Mouse (Mus musculus) right cerebral cortex, postnatal 4 days (tissue): ENCODE results near the gene Rnf185.

Experiments used
- DNase-seq: peaks from one replicate; pipeline ENCODE4 v3.0.0-alpha.2; 2022

The Rnf185 gene

DNA sequence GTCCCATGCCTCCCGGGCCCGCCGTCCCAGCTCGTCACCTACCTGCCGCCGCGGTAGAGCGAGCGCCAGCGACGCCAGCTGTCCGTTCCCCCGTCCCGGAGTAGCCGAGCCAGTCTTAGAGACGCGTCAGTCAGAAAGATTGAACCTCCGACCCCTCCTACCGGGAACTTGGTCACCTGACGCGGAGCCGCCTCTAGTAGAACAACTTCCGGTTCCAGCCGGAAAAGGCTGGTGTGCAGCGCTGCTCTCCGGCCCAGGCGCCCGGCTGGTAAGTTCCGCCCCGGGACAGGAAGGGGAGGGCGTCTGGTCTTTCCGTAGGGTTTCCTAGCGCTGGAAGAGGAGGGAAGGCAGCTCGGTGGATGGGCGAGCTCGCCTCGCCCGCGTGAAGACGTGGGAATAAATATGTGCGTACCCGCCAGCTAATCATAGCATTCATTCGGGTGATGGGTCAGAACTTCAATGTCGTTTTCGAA lies at the start of gene Rnf185:
Rnf185 (minus strand) TSS at position 197 of the 473 bp plus-strand sequence.
- DNase-seq, result peak; percentile 87

DNA sequence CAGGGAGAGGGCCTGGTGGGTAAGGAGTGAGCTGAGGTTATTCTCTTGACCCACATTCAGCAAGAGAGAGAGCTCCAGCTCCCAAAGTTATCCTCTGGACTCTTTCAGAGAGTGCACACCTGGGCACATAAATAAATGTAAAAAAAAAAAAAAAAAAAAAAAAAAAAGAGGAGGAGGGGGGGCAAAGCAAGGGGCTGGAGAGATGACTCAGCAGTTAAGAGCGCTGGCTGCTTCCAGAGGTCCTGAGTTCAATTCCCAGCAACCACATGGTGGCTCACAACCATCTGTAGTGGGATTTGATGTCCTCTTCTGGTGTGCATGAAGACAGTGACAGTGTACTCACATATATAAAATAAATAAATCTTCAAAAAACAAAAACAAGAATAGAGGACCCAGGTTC lies 45.1 kb upstream of the Rnf185 start:
- no peak for DNase-seq

DNA sequence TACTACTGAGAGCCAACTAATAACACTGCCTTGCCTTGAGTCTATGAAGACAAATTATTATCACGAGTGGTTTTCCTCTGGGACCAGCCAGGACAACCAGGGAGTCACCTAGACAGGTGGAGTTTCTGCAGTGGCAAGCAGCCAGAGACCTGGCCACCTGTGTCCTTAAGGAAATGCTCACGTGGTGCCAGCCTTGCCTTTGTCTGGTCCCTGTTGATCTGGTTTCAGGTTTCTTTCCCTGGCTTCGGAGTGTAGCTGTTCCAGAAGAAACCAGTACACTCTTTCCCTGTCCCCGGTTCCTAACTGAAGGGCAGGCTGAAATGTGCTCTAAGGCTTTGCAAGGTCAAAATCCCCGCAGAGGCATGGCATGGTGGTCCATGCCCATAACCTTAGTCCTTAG lies 44.6 kb upstream of the Rnf185 start:
- no peak for DNase-seq

DNA sequence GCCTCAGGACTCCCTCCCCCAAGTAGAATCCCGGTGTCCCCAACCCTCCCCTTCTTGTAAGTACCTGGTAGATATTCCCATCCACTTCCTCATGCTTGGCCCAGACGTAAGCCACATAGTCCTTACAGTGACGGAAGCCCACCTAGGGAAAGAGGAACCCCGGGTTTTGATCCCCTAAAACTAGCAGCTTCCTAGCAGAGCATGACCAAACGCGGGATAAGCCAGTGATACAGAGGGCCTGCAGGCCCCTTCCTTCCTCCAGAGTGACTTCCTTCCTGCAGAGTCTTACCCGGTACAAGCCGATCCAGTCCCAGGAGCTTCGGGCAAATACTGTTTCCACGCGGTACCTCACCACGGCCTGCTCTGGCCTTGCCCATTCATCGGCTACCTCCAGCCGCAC lies 43.3 kb upstream of the Rnf185 start:
- no peak for DNase-seq

DNA sequence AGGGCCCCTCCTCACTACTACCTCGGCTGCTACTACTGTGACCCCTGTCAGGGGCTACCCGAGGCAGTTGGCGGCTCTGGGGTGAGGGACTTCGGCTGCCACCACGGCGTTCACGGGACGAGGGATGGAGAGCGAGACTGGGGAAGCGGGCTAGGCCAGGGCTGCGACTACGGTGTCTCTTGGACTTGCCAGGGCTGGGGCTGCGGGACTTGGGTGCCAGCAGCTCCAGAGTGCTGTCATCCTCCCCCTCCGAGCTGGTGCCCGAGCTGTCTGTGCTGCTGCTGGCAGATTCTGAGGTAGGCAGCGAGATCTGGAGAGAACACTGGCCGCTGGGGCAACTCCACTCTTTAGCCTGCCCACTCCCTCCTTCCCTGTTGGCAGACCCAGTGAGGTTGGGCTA lies 42.7 kb upstream of the Rnf185 start:
- no peak for DNase-seq

DNA sequence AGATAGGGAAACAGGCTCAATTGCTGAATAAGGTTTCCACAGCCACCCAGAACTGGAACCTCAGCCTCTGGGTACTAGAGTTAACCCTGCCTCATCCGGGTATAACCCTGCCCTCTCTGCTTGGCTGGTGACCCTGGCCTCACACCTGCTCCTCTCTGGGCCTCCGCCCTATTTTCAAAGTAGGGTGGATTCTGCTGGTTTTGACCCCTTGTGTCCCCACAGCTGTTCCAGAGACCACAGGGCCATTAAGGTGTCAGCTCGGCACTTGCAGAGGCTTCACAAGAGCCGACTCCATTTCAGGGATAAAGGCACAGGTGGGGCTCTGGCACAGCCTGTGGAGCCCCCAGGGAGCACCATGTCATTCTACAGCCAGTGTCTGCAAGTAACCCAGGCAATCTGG lies 40.6 kb upstream of the Rnf185 start:
- DNase-seq, result no peak

DNA sequence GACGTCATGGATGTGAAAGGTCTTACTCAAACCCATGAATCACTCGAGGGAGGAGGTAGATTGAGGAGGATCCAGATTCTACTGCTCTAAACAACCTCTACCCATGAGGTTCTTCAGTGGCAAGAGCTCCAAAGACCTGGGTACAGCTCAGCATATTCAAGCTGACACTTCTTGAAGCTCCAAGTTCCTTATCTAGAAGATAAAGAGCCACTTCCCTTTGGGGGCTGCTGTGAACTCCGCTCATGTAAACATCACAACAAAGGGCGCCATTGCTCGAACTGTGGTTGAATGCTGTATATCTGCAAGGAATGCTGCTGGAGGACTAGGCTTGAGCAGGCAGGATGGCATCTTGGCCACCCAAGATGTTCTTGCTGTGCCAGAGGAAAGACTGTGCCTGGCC lies 36.9 kb upstream of the Rnf185 start:
- DNase-seq, result no peak

DNA sequence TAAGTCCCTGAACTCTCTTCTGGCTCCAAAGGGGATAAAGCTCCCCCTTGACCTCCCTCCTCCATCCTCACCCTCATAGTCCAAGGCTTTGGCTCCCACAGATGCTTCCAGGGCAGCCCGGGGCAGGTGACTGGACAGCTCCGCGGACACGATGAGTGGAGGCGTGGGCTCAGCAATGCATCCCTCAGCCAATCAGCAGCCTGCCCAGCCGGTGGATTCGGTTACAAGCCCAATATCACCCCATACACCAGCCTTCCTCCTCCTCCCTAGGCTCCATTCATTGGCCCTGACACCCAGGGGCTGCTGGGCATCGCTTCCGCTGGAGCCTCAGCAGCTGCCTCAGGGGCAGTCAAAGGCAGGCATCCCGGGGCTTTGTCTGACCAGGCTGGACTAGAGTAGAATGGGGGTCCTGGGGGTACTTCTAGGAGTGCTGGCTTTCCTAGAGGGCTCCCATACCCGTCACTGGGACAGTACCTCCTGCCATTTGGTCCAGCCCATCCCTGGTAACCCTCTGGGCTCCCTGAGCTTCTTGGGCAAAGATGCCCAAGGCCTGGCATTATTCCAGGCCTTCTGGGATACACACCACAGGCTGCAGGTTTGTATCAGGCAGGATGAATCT lies 35.9 kb upstream of the Rnf185 start, which contains the start of gene Pla2g3:
Pla2g3 (plus strand) TSS at position 333 of the 619 bp plus-strand sequence.
- no peak for DNase-seq

DNA sequence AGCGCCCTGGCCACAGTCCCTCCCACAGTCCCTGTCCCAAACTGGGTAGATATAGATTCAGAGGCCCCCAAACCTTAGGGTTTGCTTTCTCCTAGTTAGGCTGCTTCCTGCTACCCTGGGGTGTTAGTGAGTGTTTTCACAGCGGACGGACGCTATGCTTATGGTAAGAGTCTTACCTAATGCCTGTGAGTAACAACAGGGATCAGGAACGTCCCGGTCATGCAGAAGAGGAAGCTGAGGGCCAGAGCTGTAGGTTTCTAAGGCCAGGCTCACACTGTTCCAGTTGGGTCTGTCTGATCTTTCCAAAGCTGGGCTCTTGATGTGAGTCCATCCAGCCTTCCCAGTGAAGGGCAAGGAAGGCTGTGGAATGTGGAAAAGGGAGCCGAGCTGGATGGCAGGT lies 34.2 kb upstream of the Rnf185 start:
- no peak for DNase-seq

DNA sequence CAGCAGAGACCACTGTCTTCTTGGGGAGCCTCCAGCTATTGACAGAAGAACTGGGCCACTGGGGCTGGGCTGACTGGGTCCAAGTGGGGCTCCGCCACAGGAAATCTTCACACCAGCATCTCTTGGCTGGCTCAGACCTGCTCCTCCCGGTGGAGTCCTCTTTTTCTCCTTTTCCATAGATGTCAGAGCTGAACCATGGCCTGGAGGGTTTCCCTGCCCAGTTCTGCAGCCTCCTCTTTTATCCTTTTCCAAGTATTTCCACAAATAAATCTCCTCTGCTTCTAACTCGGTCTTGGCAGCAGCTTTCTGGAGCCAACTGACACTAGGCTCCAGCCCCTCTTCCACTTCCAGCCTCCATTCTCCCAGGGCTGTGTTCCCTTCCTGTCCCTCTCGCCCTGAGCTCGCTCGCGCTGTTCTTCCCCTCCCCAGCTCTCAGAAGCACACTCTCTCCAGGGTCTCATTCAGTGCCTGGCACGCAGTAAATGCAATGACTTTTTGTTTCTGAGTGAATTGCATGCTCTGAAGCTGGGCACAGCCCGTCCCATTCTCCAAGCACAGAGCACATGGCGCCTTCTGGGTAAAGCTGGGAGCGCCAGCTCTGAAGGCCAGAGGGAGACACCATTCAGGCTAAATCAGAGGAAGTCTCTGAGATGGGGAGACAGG lies 31.9 kb upstream of the Rnf185 start:
- DNase-seq, result no peak

DNA sequence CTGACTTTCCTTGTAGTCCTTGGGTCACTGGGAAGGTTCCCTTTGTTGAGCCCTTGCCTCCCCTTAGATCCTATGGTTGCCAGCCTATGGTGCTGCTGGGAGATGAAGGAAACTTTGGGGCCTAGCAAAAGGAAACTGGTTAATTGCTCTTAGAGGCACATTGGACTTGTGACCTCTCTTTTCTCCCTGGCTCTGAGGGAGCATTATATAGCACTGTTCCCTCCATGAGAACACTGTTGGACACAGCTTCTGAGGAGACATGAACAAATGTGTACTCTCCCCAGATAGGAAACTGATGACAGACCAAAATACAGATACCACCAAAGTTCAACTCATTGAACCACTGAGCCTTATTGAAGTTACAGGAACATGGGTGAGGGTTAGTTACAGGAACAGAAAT lies 23.3 kb upstream of the Rnf185 start:
- no peak for DNase-seq

DNA sequence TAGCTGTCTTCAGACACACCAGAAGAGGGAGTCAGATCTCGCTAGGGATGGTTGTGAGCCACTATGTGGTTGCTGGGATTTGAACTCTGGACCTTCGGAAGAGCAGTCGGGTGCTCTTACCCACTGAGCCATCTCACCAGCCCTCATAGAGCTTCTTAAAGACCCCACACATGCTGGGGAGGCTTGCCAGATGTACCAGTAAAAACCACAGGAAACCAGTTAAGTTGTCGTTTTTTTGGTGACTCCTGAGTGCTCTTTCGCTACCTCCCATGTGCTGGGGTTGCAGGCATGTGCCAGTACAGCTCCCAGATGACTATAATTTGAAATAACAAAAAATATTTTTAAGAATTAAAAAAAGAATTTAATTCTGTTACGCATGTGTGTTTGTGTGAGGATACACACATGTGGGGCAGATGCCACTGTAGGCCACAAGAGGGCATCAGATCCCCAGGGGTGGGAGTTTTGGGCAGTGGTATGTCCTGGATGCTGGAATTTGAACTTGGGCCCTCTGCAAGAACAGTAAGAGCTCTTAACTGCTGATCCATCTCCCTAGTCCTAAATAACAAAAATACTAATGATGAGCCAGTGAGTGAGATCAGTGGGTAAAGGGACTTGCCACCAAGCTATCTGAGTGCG lies 22.4 kb upstream of the Rnf185 start:
- no peak for DNase-seq

DNA sequence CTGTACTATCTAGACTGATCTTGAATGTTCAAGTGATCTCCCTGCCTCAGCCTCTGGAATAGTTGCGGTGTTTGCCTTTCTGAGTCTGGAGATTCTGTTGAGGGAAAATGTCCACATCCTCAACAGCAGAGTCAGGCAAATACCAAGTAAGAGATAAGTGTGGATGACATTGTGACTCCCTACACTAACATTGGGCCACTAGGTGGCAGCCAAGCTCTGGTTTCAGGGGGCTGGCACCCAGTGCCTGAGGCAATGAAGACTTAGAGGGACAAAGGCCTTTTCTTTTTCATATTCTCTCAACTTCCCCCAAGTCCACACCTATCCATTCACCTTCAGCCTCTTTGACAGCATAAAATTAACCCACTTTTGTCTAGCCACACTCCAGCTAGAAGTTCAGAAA lies 20.3 kb upstream of the Rnf185 start:
- DNase-seq, result peak; percentile 96

DNA sequence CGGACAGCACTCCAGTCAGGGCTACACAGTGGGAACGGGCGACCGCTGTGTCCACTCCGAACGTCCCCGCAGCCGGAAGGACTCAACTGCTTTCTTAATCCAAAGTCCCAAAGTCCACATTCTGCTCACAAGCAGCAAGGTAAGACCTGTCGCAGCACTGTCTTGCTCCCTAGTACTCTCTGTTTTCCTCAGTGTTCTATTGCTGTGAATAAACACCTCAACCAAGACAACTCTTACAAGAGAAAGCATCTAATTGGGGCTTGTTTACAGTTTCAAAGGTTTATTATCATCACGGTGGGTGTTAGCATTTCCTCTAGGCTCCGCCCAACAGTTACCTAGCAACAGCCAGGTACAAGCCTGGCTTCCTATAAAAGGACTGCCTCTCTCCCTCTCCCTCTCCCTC lies 19.3 kb upstream of the Rnf185 start:
- DNase-seq, result no peak

DNA sequence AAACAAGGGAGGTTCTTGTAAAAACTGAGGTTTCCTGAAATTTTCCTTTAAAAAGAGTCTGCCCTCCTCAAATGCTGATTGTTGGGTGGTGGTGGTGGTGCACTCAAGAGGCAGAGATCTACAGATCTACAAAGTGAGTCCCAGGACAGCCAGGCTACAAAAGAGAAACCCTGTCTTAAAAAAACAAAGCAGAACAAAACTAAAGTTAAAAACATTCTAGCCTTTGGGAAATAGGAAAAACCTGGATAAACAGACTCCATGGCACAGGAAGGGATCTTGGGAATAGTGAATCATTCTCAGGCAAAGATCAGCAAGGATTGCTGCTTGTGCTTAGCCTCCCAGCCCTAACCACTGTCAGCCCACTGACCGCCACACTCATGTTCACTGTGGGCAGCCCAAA lies 10.7 kb upstream of the Rnf185 start:
- DNase-seq, result no peak

DNA sequence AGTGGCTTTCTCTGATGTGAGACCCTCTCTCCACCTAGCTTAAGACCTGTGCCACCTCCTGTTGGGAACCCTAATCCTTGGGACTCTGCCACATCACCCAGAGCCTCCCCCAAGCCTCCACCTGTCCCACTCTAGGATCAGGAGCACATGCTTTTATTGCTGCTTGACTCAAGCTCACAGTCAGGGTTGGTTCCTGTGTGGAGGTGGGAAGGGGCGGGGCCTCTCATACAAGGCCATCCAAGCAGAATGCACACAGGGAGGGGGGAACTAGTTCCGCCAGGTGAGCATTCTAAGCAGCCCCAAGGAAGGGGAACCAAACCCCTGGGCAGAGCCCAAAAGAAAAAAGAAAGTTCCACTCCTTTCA lies 6.9 kb upstream of the Rnf185 start:
- DNase-seq, result no peak

DNA sequence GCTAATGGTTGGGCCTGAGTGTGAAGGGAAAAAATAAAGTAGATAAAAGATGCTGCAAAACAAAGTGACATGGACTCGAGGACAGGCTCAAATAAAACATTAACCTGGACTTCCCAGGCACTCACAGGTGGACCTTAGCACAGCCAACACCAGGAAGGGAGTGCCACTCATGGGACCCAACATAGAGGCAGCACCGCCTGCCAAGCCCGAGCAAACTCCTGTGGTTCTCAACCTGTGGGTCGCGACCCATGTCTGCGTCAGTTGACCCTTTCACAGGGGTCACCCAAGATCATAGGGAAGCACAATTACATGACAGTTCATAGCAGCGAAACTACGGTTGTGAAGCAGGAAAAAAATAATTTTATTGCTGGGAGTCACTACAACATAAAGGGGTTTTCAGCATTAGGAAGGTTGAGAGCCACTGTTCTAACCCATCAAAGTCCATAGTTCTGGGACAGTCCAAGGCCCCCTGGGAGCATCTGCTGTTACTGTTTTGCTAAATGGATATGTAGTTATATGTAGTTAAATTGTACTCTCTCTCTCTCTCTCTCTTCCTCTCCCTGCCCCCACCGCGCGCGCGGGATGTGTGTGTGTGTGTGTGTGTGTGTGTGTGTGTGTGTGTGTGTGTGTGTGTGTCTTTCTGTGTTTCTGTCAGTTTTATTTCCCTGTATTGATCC lies 6.4 kb upstream of the Rnf185 start:
- no peak for DNase-seq

DNA sequence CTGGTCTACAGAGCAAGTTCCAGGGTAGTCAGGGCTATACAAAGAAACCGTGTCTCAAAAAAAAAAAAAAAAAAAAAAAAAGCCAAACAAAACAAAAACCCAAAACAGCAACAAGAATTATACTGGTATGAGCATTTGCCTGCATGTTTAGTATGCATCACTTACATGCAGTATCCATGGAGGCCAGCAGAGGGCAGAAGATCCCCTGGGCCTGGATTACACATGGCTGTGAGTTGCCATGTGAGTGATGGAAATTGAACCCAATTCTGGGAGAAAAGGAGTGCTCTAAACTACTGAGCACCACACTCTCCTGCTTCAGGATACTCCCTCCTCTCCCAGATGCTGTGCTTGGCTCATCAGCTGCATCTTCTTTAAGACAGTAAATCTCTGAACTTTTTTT lies 4.2 kb upstream of the Rnf185 start:
- DNase-seq, result peak; percentile 78

DNA sequence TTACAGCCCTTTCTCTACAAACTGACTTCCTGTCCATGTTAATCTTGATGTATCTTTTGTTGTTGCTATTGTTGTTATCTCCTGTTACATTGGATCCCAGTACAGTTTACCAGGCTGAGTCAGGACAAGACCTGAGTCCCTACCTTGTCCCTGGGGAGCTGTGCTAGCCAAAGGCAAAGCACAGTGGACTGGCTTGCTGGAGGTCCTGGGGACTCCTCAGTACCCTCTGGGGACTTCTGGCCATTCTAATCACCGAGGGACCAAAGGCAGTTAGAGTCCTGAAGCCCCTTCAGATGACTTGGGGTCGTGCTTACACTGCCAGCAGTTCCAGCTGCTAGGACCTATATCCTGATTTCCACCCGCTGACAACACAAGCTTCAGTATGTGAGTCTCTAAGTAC lies 2.3 kb upstream of the Rnf185 start:
- DNase-seq, result no peak

DNA sequence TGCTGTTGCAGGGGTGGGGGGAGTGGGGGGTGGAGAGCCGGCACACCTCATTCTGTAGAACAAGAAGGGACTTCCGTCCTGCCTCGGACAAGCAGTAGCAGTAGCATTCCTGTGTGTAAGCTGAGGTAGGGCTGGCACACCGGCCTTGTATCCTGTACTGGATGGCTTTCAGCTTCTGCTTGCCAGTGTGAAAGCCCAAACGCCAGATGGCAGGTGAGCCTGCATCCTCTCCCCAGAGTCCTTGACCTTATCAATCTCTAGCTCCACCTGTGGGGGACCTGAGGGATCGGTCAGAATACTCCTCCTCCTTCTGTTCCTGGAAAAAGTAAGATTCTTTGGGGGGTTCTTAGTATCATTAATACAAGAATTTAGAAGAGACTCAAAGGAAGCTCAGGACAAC lies 1.3 kb upstream of the Rnf185 start:
- DNase-seq, result no peak

DNA sequence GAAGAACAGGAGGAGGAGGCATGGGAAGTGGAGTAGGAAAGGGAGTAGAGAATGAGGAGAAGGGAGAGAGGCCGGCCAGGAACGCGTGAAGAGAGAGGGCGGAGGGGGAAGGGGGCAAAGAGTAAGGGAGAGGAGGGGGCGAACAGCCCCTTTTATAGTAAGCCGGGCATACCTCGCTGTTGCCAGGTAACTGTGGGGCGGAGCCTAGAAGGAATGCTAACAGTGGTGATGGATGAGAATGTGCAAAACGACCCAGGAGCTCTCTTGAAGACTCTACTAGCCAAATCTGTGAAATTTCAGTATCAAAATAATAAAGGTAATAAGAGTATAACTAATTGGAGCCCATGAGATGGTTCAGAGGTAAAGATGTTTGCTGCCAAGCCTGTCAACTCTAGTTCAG lies 606 bp upstream of the Rnf185 start:
- DNase-seq, result peak; percentile 31

DNA sequence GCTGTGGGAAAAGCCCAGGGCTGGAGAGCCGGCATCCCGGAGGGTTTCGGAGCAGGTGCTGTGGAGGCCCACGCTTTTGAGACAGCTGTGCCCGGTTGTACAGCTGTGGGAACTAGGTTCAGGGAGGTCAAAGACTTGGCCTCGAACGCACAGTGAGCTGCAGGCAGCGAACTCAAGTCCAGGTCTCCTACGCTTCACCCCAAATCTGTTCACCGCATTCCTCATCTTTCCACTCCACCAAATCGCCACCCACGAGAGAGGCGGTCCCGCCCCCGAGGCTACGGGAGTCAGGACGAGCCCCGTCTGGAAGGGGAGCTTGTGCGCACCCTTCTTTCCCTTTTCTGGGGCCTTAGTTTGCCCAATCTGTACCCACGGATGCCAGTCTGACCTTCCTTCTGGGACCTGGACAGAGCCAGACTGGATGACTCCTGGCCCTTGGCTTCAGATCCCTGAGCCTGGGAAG lies 431 bp downstream of the Rnf185 start:
- no peak for DNase-seq

DNA sequence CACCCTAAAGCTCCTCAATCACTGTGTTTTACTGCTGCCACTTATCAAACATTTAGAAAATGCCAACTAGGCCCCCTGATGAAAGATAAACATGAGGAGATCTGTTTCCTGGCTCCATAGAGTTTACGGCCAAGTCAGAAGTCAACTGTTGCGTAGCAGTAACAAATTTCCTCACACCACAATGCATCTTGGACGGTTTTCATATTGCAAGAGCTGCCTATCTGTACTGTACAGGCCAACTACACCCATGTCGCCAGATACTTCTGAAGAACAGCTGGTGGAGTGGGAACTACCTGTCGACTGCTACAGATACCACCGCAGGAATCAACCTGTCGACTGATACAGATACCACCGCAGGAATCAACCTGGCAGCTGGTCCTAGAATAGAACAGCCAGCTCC lies 7.3 kb downstream of the Rnf185 start:
- DNase-seq, result no peak

DNA sequence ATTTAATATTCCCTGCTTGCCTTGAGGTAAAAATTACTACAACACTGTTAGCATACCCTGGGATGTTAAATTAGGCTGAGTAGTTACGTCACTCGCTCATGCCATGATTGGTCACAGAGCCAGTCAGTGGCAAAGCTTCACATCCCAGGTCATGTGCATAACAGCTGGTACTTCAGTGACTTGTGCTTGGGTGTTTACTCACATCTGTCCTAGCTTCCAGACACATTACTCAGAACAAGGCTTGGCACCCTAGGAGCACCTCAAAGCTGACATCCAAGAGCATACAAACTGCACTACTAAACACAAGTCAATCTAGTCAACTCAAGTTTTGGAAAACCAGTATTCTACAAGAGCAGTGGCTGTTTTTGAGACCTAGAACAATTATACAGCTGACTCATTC lies 9.1 kb downstream of the Rnf185 start:
- DNase-seq, result no peak
